Mouse (Mus musculus) CH12.LX (cell line): ENCODE results near the gene Gm13212. TPM values are rescaled to one million over a fixed set of nuclear protein-coding genes. Genes with fewer than 3 reads are reported as not detected.
"Not testable (repeated sequence)": the region's sequence is repeated elsewhere in the genome, so short reads cannot be mapped to it uniquely, and the experiment has no call there.

Source experiments
- DNase-seq: peaks from one replicate; pipeline ENCODE4 v3.0.0-alpha.2; 2013; ENCODE audit errors: extremely low read depth
- H3K27ac ChIP-seq: 2 replicates; pipeline ENCODE4 v1.5.1; 2012; ENCODE audit warnings: low read depth, mild to moderate bottlenecking, control low read depth, moderate library complexity; ENCODE audit not compliant: insufficient read depth
- H3K27me3 ChIP-seq: replicated peaks from 2 replicates; pipeline ENCODE3; 2012; ENCODE audit warnings: inconsistent platforms
- H3K36me3 ChIP-seq, 2 experiments: replicated peaks in 1 of 2; 2 replicates each; pipeline versions ENCODE3 to v1.6.1; 2012; ENCODE audit warnings: inconsistent platforms in 1 of 2, low read length in 1 of 2, mild to moderate bottlenecking in 1 of 2, mixed read lengths in 1 of 2, moderate library complexity in 1 of 2; ENCODE audit not compliant: control insufficient read depth in 1 of 2, insufficient read depth in 1 of 2
- H3K4me1 ChIP-seq, 2 experiments: 2 replicates each; pipeline ENCODE4 v1.6.1; 2012; ENCODE audit warnings: inconsistent platforms in 1 of 2, moderate library complexity in 1 of 2; ENCODE audit not compliant: insufficient read depth in 2 of 2, control insufficient read depth in 1 of 2
- H3K4me2 ChIP-seq: 2 replicates; pipeline ENCODE4 v1.6.1; 2012; ENCODE audit warnings: low read depth, mild to moderate bottlenecking, control low read depth; ENCODE audit not compliant: poor library complexity, insufficient read depth, severe bottlenecking
- H3K4me3 ChIP-seq, 3 experiments: fragments of 150-350 bp in 1 of 3; sonication (generic) in 1 of 3; replicated peaks in 1 of 3; 2 replicates each; pipeline versions ENCODE3 to v1.5.1; 2011 to 2012; ENCODE audit warnings: low read depth in 2 of 3, low read length in 2 of 3, mild to moderate bottlenecking in 2 of 3, moderate library complexity in 2 of 3, control low read depth in 1 of 3, improper control_type of control experiment in 1 of 3, inconsistent platforms in 1 of 3, mixed read lengths in 1 of 3; ENCODE audit not compliant: poor library complexity in 1 of 3
- H3K79me2 ChIP-seq: replicated peaks from 2 replicates; pipeline ENCODE4 v1.6.1; 2012; ENCODE audit warnings: mild to moderate bottlenecking, moderate library complexity; ENCODE audit not compliant: control insufficient read depth, poor library complexity, insufficient read depth, severe bottlenecking; ENCODE audit errors: extremely low read depth
- H3K9ac ChIP-seq: 2 replicates; pipeline ENCODE4 v1.6.1; 2012; ENCODE audit warnings: low read depth, mild to moderate bottlenecking, control low read depth, moderate library complexity; ENCODE audit not compliant: insufficient read depth
- H3K9me3 ChIP-seq: replicated peaks from 2 replicates; pipeline ENCODE3; 2012; ENCODE audit warnings: low read length, inconsistent platforms, mixed read lengths
- BHLHE40 ChIP-seq: IDR thresholded peaks from 2 replicates; pipeline ENCODE4 v1.6.1; 2011; ENCODE audit warnings: mild to moderate bottlenecking, low read depth, low read length, improper control_type of control experiment
- ELF1 ChIP-seq: IDR thresholded peaks from 2 replicates; pipeline ENCODE4 v1.6.1; 2014; ENCODE audit warnings: low read depth, mild to moderate bottlenecking, inconsistent platforms, low read length, improper control_type of control experiment
- dilution Hi-C: fragments of 300-500 bp; cut with MboI; formaldehyde crosslinking; loops from 2 replicates; pipeline ENCODE4 v1.14.3; 2020; ENCODE audit warnings: low sequenced_read_pairs; ENCODE audit not compliant: extremely low pct_unique_long_range_greater_than_20kb, extremely low pct_ligation_motif_present
- in situ Hi-C: fragments of 300-500 bp; cut with MboI; formaldehyde crosslinking; loops from 3 replicates; pipeline ENCODE4 v1.14.3; 2019; ENCODE audit warnings: low sequenced_read_pairs, low pct_ligation_motif_present, low pct_unique_long_range_greater_than_20kb, mixed read lengths
- polyA plus RNA-seq: library from polyadenylated mRNA; unstranded; fragments of >175 nt; gene quantifications from 2 replicates; pipeline ENCODE4 v1.2.1, GENCODE M21; 2012; ENCODE audit warnings: low read depth; ENCODE audit not compliant: insufficient read length
- total RNA-seq, 2 experiments: library from RNA; depleted of rRNA; stranded (reverse); fragments of 300-350 nt in 1 of 2; fragments of >200 nt in 1 of 2; gene quantifications; 2 replicates each; pipeline ENCODE4 v1.2.3; 2012 to 2014

The Gm13212 gene
- total RNA-seq (2012; rRNA removed) (0.97 and 0.98 TPM in 2 replicates), total RNA-seq (2014; rRNA removed) (5.2 and 5.7 TPM in 2 replicates), polyA plus RNA-seq (7.8 and 9.8 TPM in 2 replicates)

DNA sequence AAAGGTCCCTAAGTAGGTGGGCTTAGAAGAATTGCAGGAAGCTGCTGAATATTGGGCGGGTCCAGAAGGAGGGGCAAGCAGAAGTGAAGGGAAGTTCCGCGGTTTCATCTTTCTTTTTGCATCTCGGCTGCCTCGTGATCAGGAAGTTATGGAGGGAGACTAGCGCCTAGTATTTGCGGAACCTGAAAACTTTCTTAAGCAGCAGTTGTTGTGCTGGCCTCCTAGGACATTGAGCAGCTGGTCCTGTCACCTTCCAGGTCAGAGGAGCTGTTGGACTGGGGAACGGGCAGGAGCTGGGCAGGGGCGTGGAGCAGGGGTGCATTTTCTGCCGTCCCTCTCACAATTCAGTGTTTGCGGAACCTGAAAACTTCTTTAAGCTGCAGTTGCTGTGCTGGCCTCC is at the start of gene Gm13212:
Gene Gm13212, plus strand, starts transcription at position 89 of the 400 bp plus-strand sequence.
- H3K36me3 ChIP-seq, H3K9ac ChIP-seq, dilution Hi-C loops, H3K27me3 ChIP-seq: not testable (repeated sequence)
- DNase-seq = peak; percentile 75
- peak; percentile 45; the same call in 1 of the 2 replicates for TF ChIP-seq ELF1
- 0 out of 2 replicates have a peak, but pooled peaks have one; percentile 18 for TF ChIP-seq BHLHE40
- TF ChIP-seq, all 38 proteins: peak for 2; not testable (repeated sequence) for 36
- H3K4me2 ChIP-seq, H3K9me3 ChIP-seq, in situ Hi-C loops, H3K4me1 ChIP-seq, H3K79me2 ChIP-seq: not testable (repeated sequence)
- Histone ChIP-seq H3K27ac (0 out of 2 replicates have a peak within 1 kb of the TSS, but pooled peaks have one; percentile 28), H3K4me3 (peak within 1 kb of the TSS; percentile 17 to 45 (median 32))

DNA sequence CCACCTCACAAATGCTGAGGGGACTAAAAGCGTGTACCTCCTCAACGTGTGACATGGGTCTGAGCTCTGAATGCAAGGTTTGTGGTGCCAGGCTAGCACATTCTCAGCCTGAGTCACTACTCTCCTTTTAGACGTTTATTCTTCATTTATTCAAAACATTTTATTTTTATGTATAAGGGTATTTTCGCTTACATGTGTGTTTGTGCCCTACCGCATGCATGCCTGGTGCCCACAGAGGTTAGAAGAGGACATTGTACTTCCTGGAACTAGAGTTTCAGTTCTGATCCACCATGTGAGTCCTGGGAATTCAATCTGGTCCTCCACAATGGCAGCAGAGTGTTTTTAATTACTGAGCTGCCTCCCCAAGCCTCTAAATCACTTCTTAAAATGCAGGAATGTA is 41.1 kb upstream of the Gm13212 start:
- in situ Hi-C loops = loop anchor here (25.0 kb wide), 1 partner anchor 1793 kb away; no protein-coding TSS in a partner anchor
- H3K4me3 ChIP-seq = not testable (repeated sequence)

GRCm38 (mm10) chr4:145545106-145545505 is 39.9 kb upstream of the Gm13212 start:
- H3K4me2 ChIP-seq, H3K36me3 ChIP-seq, H3K27ac ChIP-seq, dilution Hi-C loops, H3K79me2 ChIP-seq, H3K4me3 ChIP-seq, DNase-seq, H3K4me1 ChIP-seq, H3K9me3 ChIP-seq, H3K9ac ChIP-seq, H3K27me3 ChIP-seq: not testable (repeated sequence)
- in situ Hi-C loops = loop anchor here (25.0 kb wide), 1 partner anchor 1792 kb away; no protein-coding TSS in a partner anchor

More for the DNA sequence above, 41.1 kb upstream of the Gm13212 start:
- H3K36me3 ChIP-seq, H3K27me3 ChIP-seq, dilution Hi-C loops, H3K9me3 ChIP-seq, DNase-seq, H3K27ac ChIP-seq, H3K4me2 ChIP-seq, H3K9ac ChIP-seq, H3K79me2 ChIP-seq, H3K4me1 ChIP-seq: not testable (repeated sequence)

GRCm38 (mm10) chr4:145545734-145546349 is 39.1 kb upstream of the Gm13212 start:
- H3K9ac ChIP-seq, DNase-seq, H3K79me2 ChIP-seq, dilution Hi-C loops, H3K9me3 ChIP-seq, H3K4me1 ChIP-seq, H3K4me2 ChIP-seq, H3K4me3 ChIP-seq, H3K27ac ChIP-seq, H3K27me3 ChIP-seq, H3K36me3 ChIP-seq: not testable (repeated sequence)
- in situ Hi-C loops = loop anchor here (25.0 kb wide), 1 partner anchor 1791 kb away; no protein-coding TSS in a partner anchor

- H3K9me3 ChIP-seq, H3K79me2 ChIP-seq, H3K9ac ChIP-seq, dilution Hi-C loops, H3K4me2 ChIP-seq, H3K4me3 ChIP-seq, H3K36me3 ChIP-seq, H3K4me1 ChIP-seq, H3K27me3 ChIP-seq, DNase-seq, H3K27ac ChIP-seq: not testable (repeated sequence)
- in situ Hi-C loops = loop anchor here (25.0 kb wide), 1 partner anchor 1791 kb away; no protein-coding TSS in a partner anchor
These were observed 38.5 kb upstream of the Gm13212 start for GRCm38 (mm10) chr4:145546477-145546876.
